Mouse (Mus musculus) midbrain, embryonic 11.5 days (tissue): ENCODE measurements around the gene Ap4s1. TPM values are rescaled to one million over a fixed set of nuclear protein-coding genes. Genes with fewer than 3 reads are reported as not detected.

Experiments
- ATAC-seq: fragments of 200-750 bp; cut with Nextera tagmentation; 2 replicates; pipeline ENCODE4 v1.8.0; 2017; ENCODE audit warnings: moderate TSS enrichment, moderate library complexity; ENCODE audit not compliant: low FRiP score
- DNase-seq: peaks from one replicate; pipeline ENCODE4 v3.0.0; 2015; ENCODE audit warnings: low spot score; ENCODE audit errors: missing footprints
- H3K27ac ChIP-seq: fragments of 300-500 bp; sonication (generic); 2 replicates; pipeline ENCODE4 v1.5.1; 2014; ENCODE audit warnings: low read depth, low read length
- H3K27me3 ChIP-seq: fragments of 300-500 bp; sonication (generic); 2 replicates; pipeline ENCODE4 v1.6.1; 2014; ENCODE audit warnings: mild to moderate bottlenecking, low read length, moderate library complexity, mixed read lengths; ENCODE audit not compliant: control insufficient read depth, insufficient read depth
- H3K36me3 ChIP-seq: fragments of 300-500 bp; sonication (generic); 2 replicates; pipeline ENCODE4 v1.6.1; 2014; ENCODE audit warnings: mild to moderate bottlenecking, low read length, moderate library complexity, mixed read lengths; ENCODE audit not compliant: control insufficient read depth, insufficient read depth
- H3K4me1 ChIP-seq: fragments of 300-500 bp; sonication (generic); 2 replicates; pipeline ENCODE4 v1.6.1; 2014; ENCODE audit warnings: low read length; ENCODE audit not compliant: control insufficient read depth, insufficient read depth
- H3K4me2 ChIP-seq: fragments of 300-500 bp; sonication (generic); 2 replicates; pipeline ENCODE4 v1.6.1; 2014; ENCODE audit warnings: mild to moderate bottlenecking, moderate library complexity
- H3K4me3 ChIP-seq: fragments of 300-500 bp; sonication (generic); 2 replicates; pipeline ENCODE4 v1.5.1; 2014; ENCODE audit warnings: low read depth, low read length
- H3K9ac ChIP-seq: fragments of 300-500 bp; sonication (generic); 2 replicates; pipeline ENCODE4 v1.6.1; 2014; ENCODE audit warnings: low read length
- H3K9me3 ChIP-seq: fragments of 300-500 bp; sonication (generic); 2 replicates; pipeline ENCODE4 v1.6.1; 2016; ENCODE audit warnings: low read length; ENCODE audit not compliant: control insufficient read depth
- WGBS: fragments of 180-500 bp; shearing (Covaris S2); extraction: QIAGEN DNeasy Blood & Tissue Kit; methylation state at CpG from one replicate; pipeline ENCODE4 v1.1.7; 2014; 5-methylcytosine and 5-hydroxymethylcytosine counted together
- polyA plus RNA-seq: library from polyadenylated mRNA; unstranded; fragments of >200 nt; fragmentation: Nextera tagmentation; extraction: Ambion mirVana; gene quantifications from 2 replicates; pipeline ENCODE4 v1.2.1, GENCODE M21; 2014

The Ap4s1 gene
- polyA plus RNA-seq, 1 experiment from 2014 or later = 62.0 TPM

DNA sequence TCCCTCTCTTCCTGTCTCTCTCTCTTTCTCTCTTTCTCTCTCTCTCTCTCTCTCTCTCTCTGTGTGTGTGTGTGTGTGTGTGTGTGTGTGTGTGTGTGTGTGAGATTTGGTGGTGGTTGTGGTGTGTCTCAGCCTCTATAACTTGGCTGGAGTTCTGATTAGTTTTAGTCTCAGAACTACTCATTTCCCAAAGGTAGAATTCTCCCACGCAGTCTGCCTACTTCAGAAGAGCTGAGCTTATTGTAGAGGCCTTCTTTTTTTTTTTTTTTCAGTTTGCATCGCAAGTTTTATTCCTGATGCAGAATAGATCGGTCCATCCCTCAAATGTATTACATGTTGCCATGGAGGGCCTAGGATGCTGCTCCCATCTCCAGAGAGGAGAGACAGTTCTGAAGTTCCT lies 18.9 kb downstream of the Ap4s1 start:
- Histone ChIP-seq H3K27me3 (no peaks in the 10 kb centered on the region), H3K4me3 (no peak overlapping the region), H3K4me2 (no peak overlapping the region), H3K36me3 (no peaks in the 10 kb centered on the region), H3K9me3 (no peaks in the 10 kb centered on the region), H3K4me1 (0 out of 2 replicates have a peak, but pooled peaks cover 2% of the 10 kb centered on the region), H3K9ac (no peak overlapping the region), H3K27ac (no peak overlapping the region)
- ATAC-seq (no peak), DNase-seq (peak; percentile 41)
- WGBS = 78% methylated on average over 3 of the region's 3 CpGs

DNA sequence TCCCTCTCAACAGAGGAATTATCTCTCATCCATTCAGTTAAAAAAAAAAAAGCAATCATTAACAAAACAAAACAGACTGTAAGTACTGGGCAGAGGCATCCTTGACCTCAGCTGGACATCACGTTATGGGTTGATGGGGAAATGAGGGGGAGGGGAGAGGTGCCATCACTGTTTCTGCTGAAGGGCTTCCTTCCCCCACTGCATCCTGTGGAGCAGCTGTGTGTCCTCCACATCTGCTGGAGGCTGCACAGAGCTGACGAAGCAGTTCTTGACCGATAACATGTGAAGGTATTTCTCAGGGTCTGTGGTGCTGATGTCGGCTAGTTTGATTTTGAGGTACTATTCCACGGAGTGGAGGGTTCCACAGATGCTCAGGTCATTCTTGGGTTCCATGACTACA lies 19.3 kb downstream of the Ap4s1 start:
- DNase-seq (peak; percentile 8), ATAC-seq (no peak)
- no peaks in the 10 kb centered on the region for H3K9me3 ChIP-seq
- H3K9ac ChIP-seq = no peak overlapping the region
- 0 out of 2 replicates have a peak, but pooled peaks cover 2% of the 10 kb centered on the region for H3K4me1 ChIP-seq
- 77% methylated on average over 5 of the region's 5 CpGs for WGBS
- H3K36me3 ChIP-seq = no peaks in the 10 kb centered on the region
- no peak overlapping the region for H3K27ac ChIP-seq
- H3K4me3 ChIP-seq = no peak overlapping the region
- no peak overlapping the region for H3K4me2 ChIP-seq
- H3K27me3 ChIP-seq = no peaks in the 10 kb centered on the region

GRCm38 (mm10) chr12:51712685-51713084 lies 21.9 kb downstream of the Ap4s1 start:
- Histone ChIP-seq H3K27me3 (no peaks in the 10 kb centered on the region), H3K4me3 (no peak overlapping the region), H3K9me3 (no peaks in the 10 kb centered on the region), H3K36me3 (no peaks in the 10 kb centered on the region), H3K27ac (no peak overlapping the region), H3K4me2 (no peak overlapping the region), H3K4me1 (0 out of 2 replicates have a peak, but pooled peaks cover 2% of the 10 kb centered on the region), H3K9ac (no peak overlapping the region)
- DNase-seq (no peak), ATAC-seq (no peak)
- 81% methylated on average over 1 of the region's 1 CpGs for WGBS

- Histone ChIP-seq H3K27ac (no peak overlapping the region), H3K36me3 (no peaks in the 10 kb centered on the region), H3K27me3 (no peaks in the 10 kb centered on the region), H3K9ac (no peak overlapping the region), H3K4me2 (no peak overlapping the region), H3K4me3 (no peak overlapping the region), H3K9me3 (no peaks in the 10 kb centered on the region), H3K4me1 (no peaks in the 10 kb centered on the region)
- ATAC-seq (no peak), DNase-seq (no peak)
- 94% methylated on average over 6 of the region's 6 CpGs for WGBS
Measured at GRCm38 (mm10) chr12:51718617-51719016, 27.8 kb downstream of the Ap4s1 start.

GRCm38 (mm10) chr12:51721836-51722235 lies 31.0 kb downstream of the Ap4s1 start:
- ATAC-seq (no peak), DNase-seq (no peak)
- Histone ChIP-seq H3K9me3 (no peaks in the 10 kb centered on the region), H3K4me2 (no peak overlapping the region), H3K4me1 (no peaks in the 10 kb centered on the region), H3K27me3 (no peaks in the 10 kb centered on the region), H3K36me3 (no peaks in the 10 kb centered on the region), H3K9ac (no peak overlapping the region), H3K4me3 (no peak overlapping the region), H3K27ac (no peak overlapping the region)
- WGBS = 98% methylated on average over 8 of the region's 8 CpGs

GRCm38 (mm10) chr12:51729058-51729457 lies 38.2 kb downstream of the Ap4s1 start:
- no peak for ATAC-seq
- 72% methylated on average over 11 of the region's 11 CpGs for WGBS

GRCm38 (mm10) chr12:51729827-51730226 lies 39.0 kb downstream of the Ap4s1 start:
- no peaks in the 10 kb centered on the region for H3K27me3 ChIP-seq
- no peak overlapping the region for H3K27ac ChIP-seq
- ATAC-seq (no peak), DNase-seq (no peak)
- no peak overlapping the region for H3K4me2 ChIP-seq
- H3K9ac ChIP-seq = no peak overlapping the region
- no peaks in the 10 kb centered on the region for H3K4me1 ChIP-seq
- H3K36me3 ChIP-seq = no peaks in the 10 kb centered on the region
- no peak overlapping the region for H3K4me3 ChIP-seq
- no peaks in the 10 kb centered on the region for H3K9me3 ChIP-seq
- 93% methylated on average over 9 of the region's 9 CpGs for WGBS

More at GRCm38 (mm10) chr12:51729058-51729457, 38.2 kb downstream of the Ap4s1 start:
- DNase-seq = no peak
- H3K4me1 ChIP-seq = no peaks in the 10 kb centered on the region
- no peak overlapping the region for H3K9ac ChIP-seq
- no peak overlapping the region for H3K4me3 ChIP-seq
- H3K9me3 ChIP-seq = no peaks in the 10 kb centered on the region
- H3K4me2 ChIP-seq = no peak overlapping the region
- H3K36me3 ChIP-seq = no peaks in the 10 kb centered on the region
- no peaks in the 10 kb centered on the region for H3K27me3 ChIP-seq
- H3K27ac ChIP-seq = no peak overlapping the region

GRCm38 (mm10) chr12:51734605-51735211 lies 43.9 kb downstream of the Ap4s1 start:
- Histone ChIP-seq H3K27ac (no peak overlapping the region), H3K4me1 (no peaks in the 10 kb centered on the region), H3K36me3 (no peaks in the 10 kb centered on the region), H3K9ac (no peak overlapping the region), H3K4me3 (no peak overlapping the region), H3K4me2 (no peak overlapping the region), H3K27me3 (no peaks in the 10 kb centered on the region), H3K9me3 (no peaks in the 10 kb centered on the region)
- no peak for DNase-seq
- ATAC-seq = no peak
- 82% methylated on average over 14 of the region's 14 CpGs for WGBS

GRCm38 (mm10) chr12:51735840-51736271 lies 45.0 kb downstream of the Ap4s1 start:
- 76% methylated on average over 7 of the region's 7 CpGs for WGBS
- H3K36me3 ChIP-seq = no peaks in the 10 kb centered on the region
- H3K4me3 ChIP-seq = no peak overlapping the region
- H3K27me3 ChIP-seq = no peaks in the 10 kb centered on the region
- H3K4me2 ChIP-seq = no peak overlapping the region
- no peaks in the 10 kb centered on the region for H3K9me3 ChIP-seq
- ATAC-seq (no peak), DNase-seq (no peak)
- no peak overlapping the region for H3K9ac ChIP-seq
- no peak overlapping the region for H3K27ac ChIP-seq
- no peaks in the 10 kb centered on the region for H3K4me1 ChIP-seq
